ENCODE assay signal across 14 mouse cellular contexts in the genomic region with DNA sequence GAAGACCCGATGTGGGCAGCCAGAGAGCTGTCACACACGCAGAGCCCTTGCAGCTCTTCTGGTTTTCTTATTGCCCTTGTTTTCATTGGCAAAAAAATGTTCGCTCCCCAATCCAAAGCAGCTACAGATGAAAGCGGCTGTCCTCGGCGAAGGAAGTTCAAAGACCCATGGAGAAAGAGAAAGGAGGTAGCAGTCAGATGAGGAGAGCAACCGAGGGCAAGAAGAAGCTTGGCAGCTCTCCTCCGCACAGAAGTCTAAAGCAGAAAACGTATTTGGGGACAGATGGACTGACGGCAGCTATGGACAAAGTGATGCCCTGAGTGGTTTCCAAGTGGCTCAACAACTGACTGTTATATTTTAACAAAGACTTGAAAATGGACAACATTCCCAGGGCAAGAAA. TPM values are rescaled to one million over a fixed set of nuclear protein-coding genes. Genes with fewer than 3 reads are reported as not detected.
DNase-seq lines count a peak whose midpoint lies in the region; ATAC-seq lines count a peak whose summit lies in the region.
"Had no signal": no experiment of that assay in that cellular context is flagged by ENCODE, and none has a peak within 500 bp of the region (broad histone marks: within the 10 kb centered on the region; RNA-seq: fewer than 3 reads in every experiment).

No protein-coding gene starts in this region.

- peak; percentile 13 to 31 for DNase-seq in cerebellum, postnatal 10 days
- no peak for DNase-seq in cerebellum, postnatal 36 days
- DNase-seq in left cerebral cortex, postnatal 14 days (ENCODE audit: low spot score in 2 of 2), result peak; percentile 14 to 18
- no peak for DNase-seq in left cerebral cortex, postnatal 4 days
- DNase-seq in forebrain, embryonic 10.5 days (ENCODE audit: extremely low spot score, low spot score), result no peak
- peak; percentile 5 to 30 for DNase-seq in layer of hippocampus, postnatal 10 days (ENCODE audit: low spot score in 2 of 2)
- no peak for DNase-seq in urinary bladder, postnatal 4 days (ENCODE audit: low spot score in 2 of 2)
- DNase-seq: adrenal gland, postnatal 36 days; kidney, adult 2 months; lung, embryonic 14.5 days; thymus, adult 18-20 months had no signal

- intact Hi-C loops in left cerebral cortex, postnatal 14 days (cut with DNase I), result loop anchor here (10.0 kb wide), 1 partner anchor 141 kb away; a partner anchor contains a TSS
- intact Hi-C loops in left cerebral cortex, postnatal 4 days (cut with DNase I), result no loop called here

- ATAC-seq in granulocyte monocyte progenitor cell, adult 5-6 weeks (replicated peaks; ENCODE audit: poor library complexity, severe bottlenecking), result no peak

- H3K27me3 ChIP-seq in forebrain, embryonic 10.5 days (ENCODE audit: poor library complexity, severe bottlenecking), result no peaks in the 10 kb centered on the region
- H3K27me3 ChIP-seq: limb, embryonic 15.5 days; megakaryocyte, embryonic 14.5 days had no signal

- H3K4me3 ChIP-seq in forebrain, embryonic 10.5 days, result no peak overlapping the region
- H3K4me3 ChIP-seq: limb, embryonic 15.5 days; megakaryocyte, embryonic 14.5 days had no signal

- peak overlapping the region; percentile 84 for H3K27ac ChIP-seq in forebrain, embryonic 10.5 days
- H3K27ac ChIP-seq: limb, embryonic 15.5 days had no signal

- H3K9me3 ChIP-seq in forebrain, embryonic 10.5 days, result no peaks in the 10 kb centered on the region
- H3K9me3 ChIP-seq: limb, embryonic 15.5 days; megakaryocyte, embryonic 14.5 days had no signal

- peaks cover 46% of the 10 kb centered on the region for H3K4me1 ChIP-seq in forebrain, embryonic 10.5 days
- H3K4me1 ChIP-seq: limb, embryonic 15.5 days had no signal

- WGBS in forebrain, embryonic 10.5 days, result 55% methylated on average over 10 of the region's 10 CpGs

- no peaks in the 10 kb centered on the region for H3K36me3 ChIP-seq in forebrain, embryonic 10.5 days (replicated peaks)
- H3K36me3 ChIP-seq: limb, embryonic 15.5 days had no signal

RNA-seq across cellular contexts. Expression of a gene that starts 32.1 kb away (rescaled TPM):
- 10 to 100 TPM; 11.7 to 12.5 TPM for total RNA-seq in left cerebral cortex, postnatal 14 days (2021)
- 10 to 100 TPM; 17.2 to 19.0 TPM for total RNA-seq in left cerebral cortex, postnatal 4 days (2021)
- polyA plus RNA-seq in forebrain, embryonic 10.5 days (2016; fragmentation: Nextera tagmentation; extraction: Ambion mirVana), result 35.1 and 36.4 TPM in 2 replicates
- 10 to 100 TPM; 12.3 to 13.5 TPM for total RNA-seq in layer of hippocampus, postnatal 10 days (2021)
- 30.6 and 36.2 TPM in 2 replicates for total RNA-seq in granulocyte monocyte progenitor cell, adult 5-6 weeks (2014; fragmentation: Nextera tagmentation)
- 50.4 and 58.8 TPM in 2 replicates for total RNA-seq in granulocyte monocyte progenitor cell, adult 5-6 weeks (2017)

Comparison
In these comparisons a context has a peak if more than half of its experiments do, and no peak if none do; other contexts are left out.
1. DNase-seq: peak in cerebellum, postnatal 10 days (2 of 2), left cerebral cortex, postnatal 14 days (2 of 2) and layer of hippocampus, postnatal 10 days (2 of 2); none in cerebellum, postnatal 36 days (0 of 2), left cerebral cortex, postnatal 4 days (single experiment), forebrain, embryonic 10.5 days (single experiment) and urinary bladder, postnatal 4 days (0 of 2).